7 mouse cellular contexts compared by ENCODE assay signal in genomic region chr14:49066274-49066823, GRCm38 (mm10). TPM values are rescaled to one million over a fixed set of nuclear protein-coding genes. Genes with fewer than 3 reads are reported as not detected.
DNase-seq lines count a peak whose midpoint lies in the region; ATAC-seq lines count a peak whose summit lies in the region.

Gene Exoc5, minus strand, starts transcription at chr14:49066653.

- peak within 1 kb of the TSS; percentile 94 for H3K9ac ChIP-seq in embryonic facial prominence, embryonic 12.5 days
- peak within 1 kb of the TSS; percentile 96 for H3K9ac ChIP-seq in limb, embryonic 11.5 days (ENCODE audit: low read length)
- H3K9ac ChIP-seq in midbrain, embryonic 14.5 days (replicated peaks; ENCODE audit: low read length): peak within 1 kb of the TSS; percentile 97

- H3K27me3 ChIP-seq in embryonic facial prominence, embryonic 12.5 days: no peaks in the 10 kb centered on the region
- H3K27me3 ChIP-seq in limb, embryonic 11.5 days (ENCODE audit: control insufficient read depth, insufficient read depth, low read length): no peaks in the 10 kb centered on the region
- H3K27me3 ChIP-seq in midbrain, embryonic 14.5 days (ENCODE audit: control insufficient read depth, insufficient read depth, low read length): no peaks in the 10 kb centered on the region

- peak; percentile 98 for DNase-seq in adrenal gland, postnatal 25 days
- DNase-seq in heart, adult 11 months: peak; percentile 99
- peak; percentile 98 for DNase-seq in kidney, adult 18-20 months
- DNase-seq in limb, embryonic 11.5 days (ENCODE audit: low spot score): peak; percentile 96
- DNase-seq in midbrain, embryonic 14.5 days: peak; percentile 99
- peak; percentile 89 to 95 for DNase-seq in spleen, adult 18-20 months

- H3K4me2 ChIP-seq in embryonic facial prominence, embryonic 12.5 days (replicated peaks): peak within 1 kb of the TSS; percentile 66
- peak within 1 kb of the TSS; percentile 62 for H3K4me2 ChIP-seq in limb, embryonic 11.5 days (ENCODE audit: low read depth, severe bottlenecking)
- H3K4me2 ChIP-seq in midbrain, embryonic 14.5 days (ENCODE audit: low read length): peak within 1 kb of the TSS; percentile 83

- ATAC-seq in embryonic facial prominence, embryonic 12.5 days (ENCODE audit: insufficient number of reproducible peaks, insufficient read depth, low FRiP score, low TSS enrichment): peak; percentile 96
- peak; percentile 92 for ATAC-seq in limb, embryonic 11.5 days (ENCODE audit: insufficient number of reproducible peaks, low FRiP score, low TSS enrichment, low read depth)
- peak; percentile 95 for ATAC-seq in midbrain, embryonic 14.5 days (ENCODE audit: low FRiP score, low TSS enrichment)

- peak within 1 kb of the TSS; percentile 92 for H3K4me3 ChIP-seq in embryonic facial prominence, embryonic 12.5 days
- H3K4me3 ChIP-seq in limb, embryonic 11.5 days (ENCODE audit: low read depth, low read length): peak within 1 kb of the TSS; percentile 87
- H3K4me3 ChIP-seq in midbrain, embryonic 14.5 days (replicated peaks; ENCODE audit: low read depth, low read length): peak within 1 kb of the TSS; percentile 96

- WGBS in embryonic facial prominence, embryonic 12.5 days: under 1% methylated on average over 53 of the region's 53 CpGs
- whole genome bisulfite sequencing in limb, embryonic 11.5 days: under 1% methylated on average over 53 of the region's 53 CpGs
- WGBS in midbrain, embryonic 14.5 days: under 1% methylated on average over 53 of the region's 53 CpGs

- H3K9me3 ChIP-seq in embryonic facial prominence, embryonic 12.5 days: no peaks in the 10 kb centered on the region
- no peaks in the 10 kb centered on the region for H3K9me3 ChIP-seq in limb, embryonic 11.5 days (ENCODE audit: control insufficient read depth, low read length)
- H3K9me3 ChIP-seq in midbrain, embryonic 14.5 days (ENCODE audit: control insufficient read depth, low read length): no peaks in the 10 kb centered on the region

- H3K4me1 ChIP-seq in embryonic facial prominence, embryonic 12.5 days: peaks cover 17% of the 10 kb centered on the region
- H3K4me1 ChIP-seq in limb, embryonic 11.5 days (ENCODE audit: control insufficient read depth, insufficient read depth, low read length): no peaks in the 10 kb centered on the region; the same call in 1 of the 2 replicates
- peaks cover 13% of the 10 kb centered on the region for H3K4me1 ChIP-seq in midbrain, embryonic 14.5 days (ENCODE audit: control insufficient read depth, insufficient read depth, low read length)

- peak within 1 kb of the TSS; percentile 98 for H3K27ac ChIP-seq in embryonic facial prominence, embryonic 12.5 days
- peak within 1 kb of the TSS; percentile 97 for H3K27ac ChIP-seq in limb, embryonic 11.5 days (replicated peaks; ENCODE audit: low read depth, low read length)
- H3K27ac ChIP-seq in midbrain, embryonic 14.5 days (replicated peaks; ENCODE audit: low read depth, low read length): peak within 1 kb of the TSS; percentile 99

- no peaks in the 10 kb centered on the region for H3K36me3 ChIP-seq in embryonic facial prominence, embryonic 12.5 days
- no peaks in the 10 kb centered on the region for H3K36me3 ChIP-seq in limb, embryonic 11.5 days (ENCODE audit: control insufficient read depth, insufficient read depth, low read length)
- H3K36me3 ChIP-seq in midbrain, embryonic 14.5 days (ENCODE audit: control insufficient read depth, insufficient read depth, low read length): no peaks in the 10 kb centered on the region

RNA-seq across cellular contexts. Expression of gene Exoc5, which starts in this region (rescaled TPM):
- 36.4 and 39.1 TPM in 2 replicates for total RNA-seq in adrenal gland, postnatal 25 days (2021)
- polyA plus RNA-seq in embryonic facial prominence, embryonic 12.5 days (2016; fragmentation: Nextera tagmentation; extraction: Ambion mirVana): 60.4 and 62.1 TPM in 2 replicates
- polyA plus RNA-seq in limb, embryonic 11.5 days (2014; fragmentation: Nextera tagmentation; extraction: Ambion mirVana): 63.7 and 68.7 TPM in 2 replicates
- 77.5 and 105 TPM in 2 replicates for polyA plus RNA-seq in midbrain, embryonic 14.5 days (2014; fragmentation: Nextera tagmentation; extraction: Ambion mirVana)

Comparison
In these comparisons a context has a peak if more than half of its experiments do, and no peak if none do; other contexts are left out.
1. Peak in every context shown above with its lines: DNase-seq, ATAC-seq, H3K4me3 ChIP-seq and H3K27ac ChIP-seq.